Mouse (Mus musculus): ENCODE measurements around the gene T2. TPM values are rescaled to one million over a fixed set of nuclear protein-coding genes. Genes with fewer than 3 reads are reported as not detected.
"Not testable (repeated sequence)": the region's sequence is repeated elsewhere in the genome, so short reads cannot be mapped to it uniquely, and the experiment has no call there.

Gene T2
- polyA plus RNA-seq, 1 experiment, result 0.11 TPM

- H3K36me3 ChIP-seq (ENCODE audit: control insufficient read depth, insufficient read depth, low read length), result no peaks in the 10 kb centered on the region
- no peak overlapping the region for H3K27ac ChIP-seq (ENCODE audit: insufficient read depth, low read depth, low read length)
- H3K4me1 ChIP-seq (ENCODE audit: control insufficient read depth, insufficient read depth, insufficient read length, low read length), result no peaks in the 10 kb centered on the region
- no peaks in the 10 kb centered on the region for H3K27me3 ChIP-seq (ENCODE audit: control insufficient read depth, insufficient read depth, low read length)
- H3K4me3 ChIP-seq (ENCODE audit: low read depth, low read length), result no peak overlapping the region
- 68% methylated on average over 2 of the region's 2 CpGs for WGBS
- TF ChIP-seq CTCF (IDR thresholded peaks at IDR 0.05; ENCODE audit: extremely low read depth, insufficient read length, insufficient replicate concordance, low read depth, low read length), result no peak
- no peak for TF ChIP-seq POLR2A (IDR thresholded peaks at IDR 0.05; ENCODE audit: low read depth, low read length)
These were observed 42.2 kb downstream of the T2 start for GRCm38 (mm10) chr17:8397946-8398345.

- H3K27ac ChIP-seq (ENCODE audit: insufficient read depth, low read depth, low read length); H3K4me3 ChIP-seq (ENCODE audit: low read depth, low read length); H3K36me3 ChIP-seq (ENCODE audit: control insufficient read depth, insufficient read depth, low read length); H3K4me1 ChIP-seq (ENCODE audit: control insufficient read depth, insufficient read depth, insufficient read length, low read length); H3K27me3 ChIP-seq (ENCODE audit: control insufficient read depth, insufficient read depth, low read length): not testable (repeated sequence)
- 23% methylated on average over 8 of the region's 8 CpGs for WGBS
These were observed 48.1 kb downstream of the T2 start for GRCm38 (mm10) chr17:8403932-8404331.

- peaks cover 11% of the 10 kb centered on the region; the same call in 1 of the 2 replicates for H3K4me1 ChIP-seq (ENCODE audit: control insufficient read depth, insufficient read depth, insufficient read length, low read length)
- no peak overlapping the region for H3K27ac ChIP-seq (ENCODE audit: insufficient read depth, low read depth, low read length)
- no peaks in the 10 kb centered on the region for H3K36me3 ChIP-seq (ENCODE audit: control insufficient read depth, insufficient read depth, low read length)
- no peaks in the 10 kb centered on the region for H3K27me3 ChIP-seq (ENCODE audit: control insufficient read depth, insufficient read depth, low read length)
- 77% methylated on average over 6 of the region's 6 CpGs for WGBS
- H3K4me3 ChIP-seq (ENCODE audit: low read depth, low read length), result no peak overlapping the region
- TF ChIP-seq CTCF (IDR thresholded peaks at IDR 0.05; ENCODE audit: extremely low read depth, insufficient read length, insufficient replicate concordance, low read depth, low read length) (no peak), POLR2A (IDR thresholded peaks at IDR 0.05; ENCODE audit: low read depth, low read length) (no peak)
These were observed 50.5 kb downstream of the T2 start for GRCm38 (mm10) chr17:8406285-8406684.

GRCm38 (mm10) chr17:8408002-8408401 is 52.2 kb downstream of the T2 start:
- H3K27ac ChIP-seq (ENCODE audit: insufficient read depth, low read depth, low read length); H3K27me3 ChIP-seq (ENCODE audit: control insufficient read depth, insufficient read depth, low read length); H3K4me3 ChIP-seq (ENCODE audit: low read depth, low read length); H3K36me3 ChIP-seq (ENCODE audit: control insufficient read depth, insufficient read depth, low read length): not testable (repeated sequence)
- 69% methylated on average over 4 of the region's 4 CpGs for WGBS
- peaks cover 11% of the 10 kb centered on the region; the same call in 1 of the 2 replicates for H3K4me1 ChIP-seq (ENCODE audit: control insufficient read depth, insufficient read depth, insufficient read length, low read length)

GRCm38 (mm10) chr17:8408589-8409295 is 53.0 kb downstream of the T2 start:
- Histone ChIP-seq H3K36me3 (ENCODE audit: control insufficient read depth, insufficient read depth, low read length) (no peaks in the 10 kb centered on the region), H3K4me1 (ENCODE audit: control insufficient read depth, insufficient read depth, insufficient read length, low read length) (peaks cover 14% of the 10 kb centered on the region; the same call in 1 of the 2 replicates), H3K27me3 (ENCODE audit: control insufficient read depth, insufficient read depth, low read length) (no peaks in the 10 kb centered on the region), H3K27ac (ENCODE audit: insufficient read depth, low read depth, low read length) (no peak overlapping the region), H3K4me3 (ENCODE audit: low read depth, low read length) (no peak overlapping the region)
- WGBS, result 13% methylated on average over 16 of the region's 16 CpGs
- TF ChIP-seq CTCF (IDR thresholded peaks at IDR 0.05; ENCODE audit: extremely low read depth, insufficient read length, insufficient replicate concordance, low read depth, low read length) (no peak), POLR2A (IDR thresholded peaks at IDR 0.05; ENCODE audit: low read depth, low read length) (no peak)

GRCm38 (mm10) chr17:8410330-8410729 is 54.5 kb downstream of the T2 start:
- TF ChIP-seq POLR2A (IDR thresholded peaks at IDR 0.05; ENCODE audit: low read depth, low read length) (no peak), CTCF (IDR thresholded peaks at IDR 0.05; ENCODE audit: extremely low read depth, insufficient read length, insufficient replicate concordance, low read depth, low read length) (no peak)
- no peaks in the 10 kb centered on the region for H3K36me3 ChIP-seq (ENCODE audit: control insufficient read depth, insufficient read depth, low read length)
- H3K27me3 ChIP-seq (ENCODE audit: control insufficient read depth, insufficient read depth, low read length), result no peaks in the 10 kb centered on the region
- no peak overlapping the region for H3K4me3 ChIP-seq (ENCODE audit: low read depth, low read length)
- H3K4me1 ChIP-seq (ENCODE audit: control insufficient read depth, insufficient read depth, insufficient read length, low read length), result peaks cover 13% of the 10 kb centered on the region; the same call in 1 of the 2 replicates
- 65% methylated on average over 2 of the region's 2 CpGs for WGBS
- H3K27ac ChIP-seq (ENCODE audit: insufficient read depth, low read depth, low read length), result no peak overlapping the region

- Histone ChIP-seq H3K4me3 (ENCODE audit: low read depth, low read length) (no peak overlapping the region), H3K27me3 (ENCODE audit: control insufficient read depth, insufficient read depth, low read length) (no peaks in the 10 kb centered on the region), H3K27ac (ENCODE audit: insufficient read depth, low read depth, low read length) (no peak overlapping the region), H3K4me1 (ENCODE audit: control insufficient read depth, insufficient read depth, insufficient read length, low read length) (peaks cover 12% of the 10 kb centered on the region; the same call in 1 of the 2 replicates), H3K36me3 (ENCODE audit: control insufficient read depth, insufficient read depth, low read length) (no peaks in the 10 kb centered on the region)
- TF ChIP-seq POLR2A (IDR thresholded peaks at IDR 0.05; ENCODE audit: low read depth, low read length) (no peak), CTCF (IDR thresholded peaks at IDR 0.05; ENCODE audit: extremely low read depth, insufficient read length, insufficient replicate concordance, low read depth, low read length) (no peak)
- 17% methylated on average over 5 of the region's 5 CpGs for WGBS
These were observed 57.9 kb downstream of the T2 start for GRCm38 (mm10) chr17:8413656-8414055.
